Mouse (Mus musculus) MEL (cell line): Measurements from ENCODE around the gene Trim50. TPM values are rescaled to one million over a fixed set of nuclear protein-coding genes. Genes with fewer than 3 reads are reported as not detected.

Experiments
- DNase-seq: peaks from one replicate; pipeline ENCODE4 v3.0.0; 2011; ENCODE audit warnings: low read depth, low spot score
- H3K27ac ChIP-seq: 2 replicates; pipeline ENCODE4 v1.5.1; 2012; ENCODE audit warnings: low read depth, mild to moderate bottlenecking, control low read depth, low read length, moderate library complexity; ENCODE audit not compliant: control insufficient read depth
- H3K27me3 ChIP-seq, 2 experiments: fragments of 150-350 bp in 1 of 2; sonication (generic) in 1 of 2; 2 replicates each; pipeline ENCODE4 v1.6.1; 2012; ENCODE audit warnings: low read length in 2 of 2, mild to moderate bottlenecking in 2 of 2, improper control_type of control experiment in 1 of 2, moderate library complexity in 1 of 2; ENCODE audit not compliant: insufficient read depth in 2 of 2, control insufficient read depth in 1 of 2
- H3K36me3 ChIP-seq, 2 experiments: 2 replicates each; pipeline ENCODE4 v1.6.1; 2012 to 2014; ENCODE audit warnings: low read length in 2 of 2, improper control_type of control experiment in 1 of 2, inconsistent platforms in 1 of 2, mild to moderate bottlenecking in 1 of 2; ENCODE audit not compliant: insufficient read depth in 2 of 2, control insufficient read depth in 1 of 2
- H3K4me1 ChIP-seq, 2 experiments: fragments of 150-350 bp in 1 of 2; sonication (generic) in 1 of 2; 2 replicates each; pipeline ENCODE4 v1.6.1; 2012; ENCODE audit warnings: low read length in 2 of 2, improper control_type of control experiment in 1 of 2, mild to moderate bottlenecking in 1 of 2; ENCODE audit not compliant: insufficient read depth in 2 of 2, control insufficient read depth in 1 of 2
- H3K4me3 ChIP-seq, 2 experiments: fragments of 150-350 bp in 1 of 2; sonication (generic) in 1 of 2; 2 replicates each; pipeline ENCODE4 v1.5.1; 2012; ENCODE audit warnings: low read depth in 2 of 2, low read length in 2 of 2, mild to moderate bottlenecking in 2 of 2, moderate library complexity in 2 of 2, control low read depth in 1 of 2, improper control_type of control experiment in 1 of 2; ENCODE audit not compliant: control insufficient read depth in 1 of 2, insufficient read depth in 1 of 2
- H3K79me2 ChIP-seq: 2 replicates; pipeline ENCODE4 v1.6.1; 2012; ENCODE audit warnings: mild to moderate bottlenecking, low read length, moderate library complexity; ENCODE audit not compliant: control insufficient read depth, poor library complexity, insufficient read depth
- H3K9ac ChIP-seq: 2 replicates; pipeline ENCODE4 v1.6.1; 2012; ENCODE audit warnings: low read depth, mild to moderate bottlenecking, control low read depth, low read length, moderate library complexity; ENCODE audit not compliant: control insufficient read depth, poor library complexity, severe bottlenecking
- H3K9me3 ChIP-seq: fragments of 150-350 bp; sonication (generic); replicated peaks from 2 replicates; pipeline ENCODE4 v1.6.1; 2012; ENCODE audit warnings: mild to moderate bottlenecking, low read length, improper control_type of control experiment, moderate library complexity; ENCODE audit not compliant: insufficient read depth
- BHLHE40 ChIP-seq: IDR thresholded peaks from 2 replicates; pipeline ENCODE4 v1.6.1; 2012; ENCODE audit warnings: low read depth, mild to moderate bottlenecking, inconsistent platforms, low read length, improper control_type of control experiment, borderline replicate concordance
- CTCF ChIP-seq, 3 experiments: IDR thresholded peaks in 2 of 3; conservative IDR thresholded peaks in 1 of 3; 2 replicates each; pipeline ENCODE4 v1.5.1; 2011 to 2012; ENCODE audit warnings: low read length in 3 of 3, low read depth in 2 of 3, mild to moderate bottlenecking in 2 of 3, improper control_type of control experiment in 1 of 3, inconsistent platforms in 1 of 3, mixed read lengths in 1 of 3, moderate library complexity in 1 of 3; ENCODE audit not compliant: control insufficient read depth in 1 of 3, insufficient read depth in 1 of 3, poor library complexity in 1 of 3, severe bottlenecking in 1 of 3
- E2F4 ChIP-seq: IDR thresholded peaks from 2 replicates; pipeline ENCODE4 v1.6.1; 2011; ENCODE audit warnings: low read depth, low read length, improper control_type of control experiment, borderline replicate concordance
- GABPA ChIP-seq: IDR thresholded peaks from 2 replicates; pipeline ENCODE4 v1.6.1; 2012; ENCODE audit warnings: low read depth, mild to moderate bottlenecking, inconsistent platforms, low read length, improper control_type of control experiment, moderate library complexity
- MAFK ChIP-seq: IDR thresholded peaks from 2 replicates; pipeline ENCODE4 v1.6.1; 2011; ENCODE audit warnings: low read depth, mild to moderate bottlenecking, low read length, improper control_type of control experiment, borderline replicate concordance
- MAX ChIP-seq: IDR thresholded peaks from 2 replicates; pipeline ENCODE4 v1.6.1; 2011; ENCODE audit warnings: low read length, improper control_type of control experiment
- MAZ ChIP-seq: IDR thresholded peaks from 2 replicates; pipeline ENCODE4 v1.6.1; 2012; ENCODE audit warnings: low read depth, mild to moderate bottlenecking, inconsistent platforms, low read length, improper control_type of control experiment
- MYB ChIP-seq: IDR thresholded peaks from 2 replicates; pipeline ENCODE4 v1.6.1; 2011; ENCODE audit warnings: mild to moderate bottlenecking, low read depth, low read length, improper control_type of control experiment
- NRF1 ChIP-seq: IDR thresholded peaks from 2 replicates; pipeline ENCODE4 v1.6.1; 2014; ENCODE audit warnings: low read depth, mild to moderate bottlenecking, inconsistent platforms, low read length, improper control_type of control experiment, moderate library complexity; ENCODE audit not compliant: poor library complexity, insufficient read depth, severe bottlenecking
- POLR2A ChIP-seq, 2 experiments: IDR thresholded peaks; 2 replicates each; pipeline ENCODE4 v1.6.1; 2011 to 2012; ENCODE audit warnings: low read length in 2 of 2, mild to moderate bottlenecking in 2 of 2, control low read depth in 1 of 2, improper control_type of control experiment in 1 of 2, low read depth in 1 of 2, moderate library complexity in 1 of 2; ENCODE audit not compliant: control insufficient read depth in 1 of 2, insufficient read depth in 1 of 2, poor library complexity in 1 of 2
- POLR2AphosphoS2 ChIP-seq: IDR thresholded peaks from 2 replicates; pipeline ENCODE4 v1.6.1; 2011; ENCODE audit warnings: low read length, improper control_type of control experiment
- RCOR1 ChIP-seq: IDR thresholded peaks from 2 replicates; pipeline ENCODE4 v1.6.1; 2012; ENCODE audit warnings: low read depth, mild to moderate bottlenecking, inconsistent platforms, low read length, improper control_type of control experiment
- TBP ChIP-seq: IDR thresholded peaks from 2 replicates; pipeline ENCODE4 v1.8.0; 2011; ENCODE audit warnings: low read depth, low read length, improper control_type of control experiment
- USF1 ChIP-seq: IDR thresholded peaks from 2 replicates; pipeline ENCODE4 v1.6.1; 2014; ENCODE audit warnings: low read depth, mild to moderate bottlenecking, inconsistent platforms, low read length, improper control_type of control experiment, moderate library complexity
- ZC3H11A ChIP-seq: IDR thresholded peaks from 2 replicates; pipeline ENCODE4 v1.6.1; 2012; ENCODE audit warnings: low read depth, mild to moderate bottlenecking, inconsistent platforms, low read length, improper control_type of control experiment
- ZMIZ1 ChIP-seq: IDR thresholded peaks from 2 replicates; pipeline ENCODE4 v1.6.1; 2012; ENCODE audit warnings: low read depth, mild to moderate bottlenecking, inconsistent platforms, low read length, improper control_type of control experiment, moderate library complexity
- ZNF384 ChIP-seq: IDR thresholded peaks from 2 replicates; pipeline ENCODE4 v1.6.1; 2012; ENCODE audit warnings: low read depth, mild to moderate bottlenecking, inconsistent platforms, low read length, improper control_type of control experiment
- polyA plus RNA-seq, 2 experiments: library from polyadenylated mRNA; stranded (reverse) in 1 of 2; unstranded in 1 of 2; fragments of >175 nt in 1 of 2; fragments of >200 nt in 1 of 2; gene quantifications; 2 replicates each; pipeline versions ENCODE4 v1.2.1 to v1.2.4; 2012; ENCODE audit warnings: low replicate concordance in 2 of 2, low read depth in 1 of 2; ENCODE audit not compliant: insufficient read length in 2 of 2, insufficient read depth in 1 of 2, missing spikeins in 1 of 2
- total RNA-seq: library from RNA; depleted of rRNA; stranded (reverse); fragments of 300-350 nt; gene quantifications from 2 replicates; pipeline ENCODE4 v1.2.3, GENCODE M21; 2012

Trim50 gene
- total and polyA plus RNA-seq, 3 experiments = not detected

DNA sequence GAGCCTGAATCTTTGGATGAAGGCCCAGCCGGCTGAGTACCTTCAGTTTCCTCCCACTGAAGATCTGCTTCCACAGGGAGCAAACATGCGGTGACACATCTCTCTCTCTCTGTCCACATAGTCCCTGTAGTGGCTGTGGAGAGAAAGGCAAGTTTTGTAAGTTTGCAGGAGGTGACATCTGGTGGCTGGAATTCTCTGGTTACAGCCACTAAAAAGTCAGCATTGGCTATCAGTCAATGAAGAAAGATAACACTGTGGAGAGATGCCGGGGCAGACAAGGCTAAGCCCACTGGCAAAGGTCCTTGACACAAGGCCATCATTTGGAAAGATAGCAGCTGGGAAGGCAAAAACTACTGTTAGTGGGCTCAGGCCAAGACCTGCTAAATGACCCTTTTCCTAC is 15.5 kb upstream of the Trim50 start:
- no peak overlapping the region for H3K9ac ChIP-seq
- H3K9me3 ChIP-seq = no peaks in the 10 kb centered on the region
- no peak overlapping the region for H3K4me3 ChIP-seq
- no peak for TF ChIP-seq CTCF (IDR thresholded peaks at IDR 0.05 in 2 of 3, conservative IDR thresholded peaks at IDR 0.05 in 1 of 3; ENCODE audit: control insufficient read depth in 1 of 3, insufficient read depth in 1 of 3, low read depth in 2 of 3, low read length in 3 of 3, poor library complexity in 1 of 3, severe bottlenecking in 1 of 3)
- no peak for TF ChIP-seq POLR2AphosphoS2
- no peak for TF ChIP-seq BHLHE40
- TF ChIP-seq USF1 = no peak
- TF ChIP-seq POLR2A (IDR thresholded peaks at IDR 0.05; ENCODE audit: control insufficient read depth in 1 of 2, insufficient read depth in 1 of 2, low read depth in 1 of 2, low read length in 2 of 2, poor library complexity in 1 of 2) = no peak
- TF ChIP-seq MYB = no peak
- no peak for TF ChIP-seq ZMIZ1
- TF ChIP-seq TBP = no peak
- no peak for TF ChIP-seq E2F4
- TF ChIP-seq MAZ = no peak
- TF ChIP-seq RCOR1 = no peak
- no peak for TF ChIP-seq MAFK
- TF ChIP-seq ZC3H11A = no peak
- TF ChIP-seq ZNF384 = no peak
- TF ChIP-seq MAX = no peak
- TF ChIP-seq, all 39 proteins: peak for 0
- Histone ChIP-seq H3K79me2 (no peaks in the 10 kb centered on the region), H3K36me3 (no peaks in the 10 kb centered on the region), H3K27me3 (peaks cover 6 to 14% of the 10 kb centered on the region in 2 experiments), H3K4me1 (no peaks in the 10 kb centered on the region), H3K27ac (no peak overlapping the region)
- DNase-seq = no peak

DNA sequence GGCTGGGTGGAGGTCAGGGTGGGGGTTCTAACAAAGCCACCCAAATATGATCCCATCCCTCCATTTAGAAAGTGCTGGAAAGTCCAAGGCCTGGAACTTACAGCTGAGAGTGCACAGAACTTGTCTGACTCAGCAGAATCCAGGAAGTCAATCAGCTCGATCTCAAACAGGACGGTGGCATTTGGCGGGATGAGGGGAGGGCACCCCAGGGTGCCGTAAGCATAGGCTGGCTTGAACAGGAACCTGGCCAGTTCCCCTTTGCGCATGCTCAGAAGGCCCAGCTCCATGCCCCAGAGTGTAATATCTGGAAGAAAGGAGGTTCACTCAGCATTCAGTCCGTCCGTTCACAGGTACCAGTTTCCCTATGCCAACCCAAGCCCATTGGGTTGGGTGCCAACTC is 7.1 kb upstream of the Trim50 start:
- peak overlapping the region; percentile 42 to 64 for H3K4me3 ChIP-seq
- DNase-seq = peak; percentile 73
- H3K27ac ChIP-seq = no peak overlapping the region
- H3K27me3 ChIP-seq = peaks cover 0 to 3% of the 10 kb centered on the region in 2 experiments; a peak in 3 of 4 replicates
- TF ChIP-seq MAFK (peak; percentile 70; the same call in 1 of the 2 replicates), NRF1 (peak; percentile 67), GABPA (no peak)
- H3K4me1 ChIP-seq = peaks cover 5 to 6% of the 10 kb centered on the region in 2 experiments; a peak in 3 of 4 replicates
- no peaks in the 10 kb centered on the region for H3K9me3 ChIP-seq
- no peaks in the 10 kb centered on the region for H3K79me2 ChIP-seq
- no peaks in the 10 kb centered on the region; a peak in 1 of 4 replicates for H3K36me3 ChIP-seq
- H3K9ac ChIP-seq = peak overlapping the region; percentile 50; the same call in 1 of the 2 replicates
